ENCODE assay signal across 26 mouse cellular contexts in genomic region chr15:25387572-25387971, GRCm38 (mm10). TPM values are rescaled to one million over a fixed set of nuclear protein-coding genes. Genes with fewer than 3 reads are reported as not detected.
DNase-seq lines count a peak whose midpoint lies in the region; ATAC-seq lines count a peak whose summit lies in the region.
"Had no signal": no experiment of that assay in that cellular context is flagged by ENCODE, and none has a peak within 500 bp of the region (broad histone marks: within the 10 kb centered on the region; RNA-seq: fewer than 3 reads in every experiment).

No protein-coding gene starts in this region.

- no peak overlapping the region for H3K27ac ChIP-seq in embryonic facial prominence, embryonic 14.5 days (replicated peaks; ENCODE audit: low read depth, low read length)
- H3K27ac ChIP-seq in embryonic facial prominence, embryonic 10.5 days (replicated peaks): no peak overlapping the region
- H3K27ac ChIP-seq in limb, embryonic 13.5 days: no peak overlapping the region
- no peak overlapping the region for H3K27ac ChIP-seq in limb, embryonic 10.5 days
- no peak overlapping the region for H3K27ac ChIP-seq in hindbrain, embryonic 16.5 days (ENCODE audit: low read depth, low read length)
- H3K27ac ChIP-seq: embryonic facial prominence, embryonic 12.5 days; heart, embryonic 13.5 days; kidney, embryonic 15.5 days; liver, embryonic 15.5 days; lung, embryonic 15.5 days; neural tube, embryonic 12.5 days had no signal

- no peak overlapping the region for H3K9ac ChIP-seq in embryonic facial prominence, embryonic 14.5 days (ENCODE audit: low read depth, low read length)
- H3K9ac ChIP-seq in limb, embryonic 13.5 days: no peak overlapping the region
- no peak overlapping the region for H3K9ac ChIP-seq in hindbrain, embryonic 16.5 days (ENCODE audit: low read depth, low read length)
- H3K9ac ChIP-seq: embryonic facial prominence, embryonic 12.5 days; heart, embryonic 13.5 days; kidney, embryonic 15.5 days; liver, embryonic 15.5 days; lung, embryonic 15.5 days; neural tube, embryonic 12.5 days had no signal

- no peaks in the 10 kb centered on the region for H3K9me3 ChIP-seq in embryonic facial prominence, embryonic 14.5 days (ENCODE audit: control insufficient read depth, low read length)
- no peaks in the 10 kb centered on the region for H3K9me3 ChIP-seq in embryonic facial prominence, embryonic 10.5 days
- no peaks in the 10 kb centered on the region for H3K9me3 ChIP-seq in limb, embryonic 13.5 days
- no peaks in the 10 kb centered on the region for H3K9me3 ChIP-seq in limb, embryonic 10.5 days (replicated peaks)
- no peaks in the 10 kb centered on the region for H3K9me3 ChIP-seq in hindbrain, embryonic 16.5 days (ENCODE audit: control insufficient read depth, low read length)
- H3K9me3 ChIP-seq: embryonic facial prominence, embryonic 12.5 days; heart, embryonic 13.5 days; kidney, embryonic 15.5 days; liver, embryonic 15.5 days; lung, embryonic 15.5 days; megakaryocyte, embryonic 14.5 days; neural tube, embryonic 12.5 days had no signal

- H3K27me3 ChIP-seq in embryonic facial prominence, embryonic 14.5 days (replicated peaks; ENCODE audit: control insufficient read depth, insufficient read depth, low read length): no peaks in the 10 kb centered on the region
- H3K27me3 ChIP-seq in embryonic facial prominence, embryonic 10.5 days (replicated peaks; ENCODE audit: low read depth, poor library complexity, severe bottlenecking): no peaks in the 10 kb centered on the region
- H3K27me3 ChIP-seq in limb, embryonic 13.5 days: no peaks in the 10 kb centered on the region
- H3K27me3 ChIP-seq in limb, embryonic 10.5 days (ENCODE audit: low read depth, poor library complexity, severe bottlenecking): no peaks in the 10 kb centered on the region
- no peaks in the 10 kb centered on the region for H3K27me3 ChIP-seq in hindbrain, embryonic 16.5 days (replicated peaks; ENCODE audit: control insufficient read depth, insufficient read depth, low read length)
- H3K27me3 ChIP-seq: embryonic facial prominence, embryonic 12.5 days; heart, embryonic 13.5 days; kidney, embryonic 15.5 days; liver, embryonic 15.5 days; lung, embryonic 15.5 days; megakaryocyte, embryonic 14.5 days; neural tube, embryonic 12.5 days had no signal

- peak; percentile 10; the same call in 1 of the 2 replicates for ATAC-seq in embryonic facial prominence, embryonic 14.5 days (ENCODE audit: low read depth)
- ATAC-seq in limb, embryonic 13.5 days (ENCODE audit: low FRiP score, low read depth): 0 out of 2 replicates have a peak, but pooled peaks have one; percentile 19
- ATAC-seq in hindbrain, embryonic 16.5 days: peak; percentile 9; the same call in 1 of the 2 replicates
- ATAC-seq: intestine, postnatal 0 days had no signal

- peaks cover 37% of the 10 kb centered on the region for H3K36me3 ChIP-seq in embryonic facial prominence, embryonic 14.5 days (ENCODE audit: control insufficient read depth, insufficient read depth, low read length)
- peaks cover 90% of the 10 kb centered on the region for H3K36me3 ChIP-seq in embryonic facial prominence, embryonic 10.5 days (replicated peaks)
- peaks cover 32% of the 10 kb centered on the region for H3K36me3 ChIP-seq in limb, embryonic 13.5 days
- H3K36me3 ChIP-seq in limb, embryonic 10.5 days: peaks cover 83% of the 10 kb centered on the region
- H3K36me3 ChIP-seq in hindbrain, embryonic 16.5 days (ENCODE audit: control insufficient read depth, insufficient read depth, low read length): peaks cover 5% of the 10 kb centered on the region; the same call in 1 of the 2 replicates
- H3K36me3 ChIP-seq: heart, embryonic 13.5 days; liver, embryonic 15.5 days; lung, embryonic 15.5 days had no signal

- WGBS in embryonic facial prominence, embryonic 14.5 days: 74% methylated on average over 6 of the region's 6 CpGs
- 88% methylated on average over 6 of the region's 6 CpGs for WGBS in embryonic facial prominence, embryonic 10.5 days
- WGBS in limb, embryonic 13.5 days: 78% methylated on average over 6 of the region's 6 CpGs
- WGBS in limb, embryonic 10.5 days: 92% methylated on average over 6 of the region's 6 CpGs
- WGBS in hindbrain, embryonic 16.5 days: 54% methylated on average over 6 of the region's 6 CpGs

- no peak overlapping the region for H3K4me3 ChIP-seq in embryonic facial prominence, embryonic 14.5 days (ENCODE audit: low read depth, low read length)
- no peak overlapping the region for H3K4me3 ChIP-seq in embryonic facial prominence, embryonic 10.5 days
- no peak overlapping the region for H3K4me3 ChIP-seq in limb, embryonic 13.5 days
- H3K4me3 ChIP-seq in limb, embryonic 10.5 days: no peak overlapping the region
- H3K4me3 ChIP-seq in hindbrain, embryonic 16.5 days (ENCODE audit: low read length): no peak overlapping the region
- H3K4me3 ChIP-seq: embryonic facial prominence, embryonic 12.5 days; erythroblast, embryonic 14.5 days; heart, embryonic 13.5 days; kidney, embryonic 15.5 days; liver, embryonic 15.5 days; lung, embryonic 15.5 days; megakaryocyte, embryonic 14.5 days; neural tube, embryonic 12.5 days had no signal

- H3K4me2 ChIP-seq in embryonic facial prominence, embryonic 14.5 days (ENCODE audit: low read depth, low read length): no peak overlapping the region
- no peak overlapping the region for H3K4me2 ChIP-seq in limb, embryonic 13.5 days (replicated peaks)
- no peak overlapping the region for H3K4me2 ChIP-seq in hindbrain, embryonic 16.5 days (ENCODE audit: low read length)
- H3K4me2 ChIP-seq: embryonic facial prominence, embryonic 12.5 days; heart, embryonic 13.5 days; kidney, embryonic 15.5 days; liver, embryonic 15.5 days; lung, embryonic 15.5 days; neural tube, embryonic 12.5 days had no signal

- DNase-seq in embryonic facial prominence, embryonic 14.5 days (ENCODE audit: low spot score): no peak
- no peak for DNase-seq in embryonic facial prominence, embryonic 10.5 days (ENCODE audit: low spot score)
- DNase-seq in limb, embryonic 10.5 days (ENCODE audit: low spot score): no peak
- DNase-seq in ZHBTc4 (ENCODE audit: low read depth, low spot score): peak; percentile 17
- no peak for DNase-seq in kidney, postnatal 25 days
- no peak for DNase-seq in adrenal gland, adult 2 months
- DNase-seq: adrenal gland, postnatal 36 days; cerebellum, adult 11-12 months; cerebellum, postnatal 10 days; gastrocnemius, postnatal 10 days; heart, postnatal 14 days; kidney, postnatal 4 days; liver; lung, postnatal 36 days; thymus, postnatal 14 days had no signal

- H3K4me1 ChIP-seq in embryonic facial prominence, embryonic 14.5 days (ENCODE audit: control insufficient read depth, insufficient read depth, low read length): peaks cover under 1% of the 10 kb centered on the region; the same call in 1 of the 2 replicates
- H3K4me1 ChIP-seq in embryonic facial prominence, embryonic 10.5 days: no peaks in the 10 kb centered on the region
- H3K4me1 ChIP-seq in limb, embryonic 13.5 days: peaks cover 1% of the 10 kb centered on the region
- H3K4me1 ChIP-seq in limb, embryonic 10.5 days: no peaks in the 10 kb centered on the region
- peaks cover 15% of the 10 kb centered on the region for H3K4me1 ChIP-seq in hindbrain, embryonic 16.5 days (ENCODE audit: control insufficient read depth, insufficient read depth, low read depth, low read length)
- H3K4me1 ChIP-seq: embryonic facial prominence, embryonic 12.5 days; liver, embryonic 15.5 days had no signal

RNA-seq across cellular contexts. Expression of gene Basp1, which starts 26.0 kb away (rescaled TPM):
- polyA plus RNA-seq in embryonic facial prominence, embryonic 14.5 days (2014; fragmentation: Nextera tagmentation; extraction: Ambion mirVana): 52.6 and 57.0 TPM in 2 replicates
- polyA plus RNA-seq in embryonic facial prominence, embryonic 10.5 days (2016; fragmentation: Nextera tagmentation; extraction: Ambion mirVana): 48.4 and 50.7 TPM in 2 replicates
- polyA plus RNA-seq in limb, embryonic 13.5 days (2015; fragmentation: Nextera tagmentation; extraction: Ambion mirVana): 51.6 and 58.8 TPM in 2 replicates
- polyA plus RNA-seq in limb, embryonic 10.5 days (2016; fragmentation: Nextera tagmentation; extraction: Ambion mirVana): 41.1 and 43.1 TPM in 2 replicates
- 148 and 150 TPM in 2 replicates for polyA plus RNA-seq in hindbrain, embryonic 16.5 days (2015; fragmentation: Nextera tagmentation; extraction: Ambion mirVana)
- total RNA-seq in adrenal gland, adult 2 months (2021): 1 to 10 TPM; 6.6 to 8.1 TPM
- polyA plus RNA-seq in adrenal gland, adult 2 months (2012; rRNA removed): 2.4 and 4.2 TPM in 2 replicates
